Mouse (Mus musculus) liver, embryonic 14.5 days (tissue): ENCODE measurements around the gene Hdgf.

ENCODE experiments used
- CTCF ChIP-seq: IDR thresholded peaks from 2 replicates; pipeline ENCODE4 v1.5.1; 2016; ENCODE audit warnings: antibody characterized with exemption, low read depth, control low read depth
- EP300 ChIP-seq: IDR thresholded peaks from 2 replicates; pipeline ENCODE4 v1.6.1; 2016; ENCODE audit warnings: antibody characterized with exemption, low read depth

DNA sequence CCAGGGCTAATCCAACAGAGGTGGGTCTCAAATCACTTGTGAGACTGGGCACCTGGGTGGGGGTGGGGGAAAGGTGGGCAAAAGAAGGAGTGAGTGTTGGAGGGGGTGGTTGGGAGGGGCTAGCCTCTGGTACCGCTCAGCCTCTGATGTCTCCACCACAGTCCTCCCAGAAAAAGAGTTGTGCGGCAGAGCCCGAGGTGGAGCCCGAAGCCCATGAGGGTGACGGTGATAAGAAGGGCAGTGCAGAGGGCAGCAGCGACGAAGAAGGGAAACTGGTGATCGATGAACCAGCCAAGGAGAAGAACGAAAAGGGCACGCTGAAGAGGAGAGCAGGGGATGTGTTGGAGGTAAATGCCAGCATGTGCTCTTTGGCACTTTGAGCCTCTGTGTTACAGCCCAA is 7.8 kb downstream of the Hdgf start:
- TF ChIP-seq CTCF (no peak), EP300 (no peak)
